Mouse (Mus musculus) adrenal gland, adult 18-20 months (tissue): ENCODE results near the gene Tet1. TPM values are rescaled to one million over a fixed set of nuclear protein-coding genes. Genes with fewer than 3 reads are reported as not detected.
A peak's percentile ranks its signal among the peaks of the same experiment; 100 is the strongest.

ENCODE experiments used
- DNase-seq, 2 experiments: peaks; one replicate each; pipeline ENCODE4 v3.0.0; 2021 to 2022; ENCODE audit warnings: low spot score in 2 of 2
- total RNA-seq, 2 experiments: library from RNA; stranded (reverse); gene quantifications; 1 replicate in 1 of 2; 2 replicates in 1 of 2; pipeline ENCODE4 v1.2.3; 2021

Gene Tet1
- total RNA-seq, 2 experiments from 2014 or later = 1.4 to 1.7 TPM

- DNase-seq = no peak
Observed at GRCm38 (mm10) chr10:62892549-62893232, 16.1 kb downstream of the Tet1 start.

- no peak for DNase-seq
Observed at GRCm38 (mm10) chr10:62891025-62891424, 17.8 kb downstream of the Tet1 start.

GRCm38 (mm10) chr10:62886799-62887591, 21.8 kb downstream of the Tet1 start:
- DNase-seq = peak; percentile 29 to 43

- peak in 1 of 2 experiments; percentile 10 for DNase-seq
Observed at GRCm38 (mm10) chr10:62885969-62886798, 22.6 kb downstream of the Tet1 start.

- DNase-seq = no peak
Observed at GRCm38 (mm10) chr10:62885460-62885859, 23.3 kb downstream of the Tet1 start.

GRCm38 (mm10) chr10:62884517-62884916, 24.3 kb downstream of the Tet1 start:
- DNase-seq = no peak

- no peak for DNase-seq
Observed at GRCm38 (mm10) chr10:62883933-62884372, 24.8 kb downstream of the Tet1 start.

GRCm38 (mm10) chr10:62881211-62881610, 27.6 kb downstream of the Tet1 start:
- peak in 1 of 2 experiments; percentile 15 for DNase-seq

- DNase-seq = no peak
Observed at GRCm38 (mm10) chr10:62878056-62878455, 30.7 kb downstream of the Tet1 start.

- DNase-seq = no peak
Observed at GRCm38 (mm10) chr10:62875565-62875964, 33.2 kb downstream of the Tet1 start.

- no peak for DNase-seq
Observed at GRCm38 (mm10) chr10:62874828-62875227, 34.0 kb downstream of the Tet1 start.

- no peak for DNase-seq
Observed at GRCm38 (mm10) chr10:62866035-62866791, 42.6 kb downstream of the Tet1 start.

GRCm38 (mm10) chr10:62865167-62866034, 43.4 kb downstream of the Tet1 start:
- DNase-seq = peak; percentile 50 to 53

- DNase-seq = no peak
Observed at GRCm38 (mm10) chr10:62863563-62863962, 45.2 kb downstream of the Tet1 start.

GRCm38 (mm10) chr10:62862435-62862834, 46.4 kb downstream of the Tet1 start:
- no peak for DNase-seq

- no peak for DNase-seq
Observed at GRCm38 (mm10) chr10:62858967-62859366, 49.8 kb downstream of the Tet1 start.

- DNase-seq = no peak
Observed at GRCm38 (mm10) chr10:62856690-62857290, 52.0 kb downstream of the Tet1 start.

- DNase-seq = no peak
Observed at GRCm38 (mm10) chr10:62854992-62855391, 53.8 kb downstream of the Tet1 start.

GRCm38 (mm10) chr10:62854581-62854980, 54.2 kb downstream of the Tet1 start:
- no peak for DNase-seq
